Mouse (Mus musculus) effector memory CD4-positive, alpha-beta T cell, adult 7 months (primary cell): ENCODE data around the gene Tmco4. TPM values are rescaled to one million over a fixed set of nuclear protein-coding genes. Genes with fewer than 3 reads are reported as not detected.

Experiments
- polyA plus RNA-seq: library from polyadenylated mRNA; unstranded; fragments of 100-300 nt; shearing (Covaris generic); gene quantifications from one replicate; pipeline ENCODE4 v1.2.1, GENCODE M21; 2017

Gene Tmco4
- polyA plus RNA-seq: 35.5 TPM

GRCm38 (mm10) chr4:138972827-138973718 is at the start of gene Tmco4:
Gene Tmco4, plus strand, starts transcription at chr4:138972888.

GRCm38 (mm10) chr4:138966866-138967265 is 5.8 kb upstream of the Tmco4 start, which contains the start of gene Rnf186:
Gene Rnf186, plus strand, starts transcription at chr4:138967112.

GRCm38 (mm10) chr4:139075041-139075711 is 102.5 kb downstream of the Tmco4 start, which contains the start of gene Htr6:
Gene Htr6, minus strand, starts transcription at chr4:139075570.

GRCm38 (mm10) chr4:139092356-139093195 is 119.9 kb downstream of the Tmco4 start, which contains the start of gene Nbl1:
Gene Nbl1, minus strand, starts transcription at chr4:139092993.

Other genes starting within 250 kb of the Tmco4 start
- not detected for gene Pla2g2c, start 248.1 kb upstream of the Tmco4 start, polyA plus RNA-seq
- gene Ubxn10, start 235.7 kb upstream of the Tmco4 start, polyA plus RNA-seq: 0.43 TPM
- gene Pla2g2f, start 215.3 kb upstream of the Tmco4 start, polyA plus RNA-seq: not detected
- gene Pla2g2d, start 197.2 kb upstream of the Tmco4 start, polyA plus RNA-seq: 0.52 TPM
- gene Pla2g5, start 109.4 kb upstream of the Tmco4 start, polyA plus RNA-seq: not detected
- not detected for gene Gm13030, start 98.9 kb upstream of the Tmco4 start, polyA plus RNA-seq
- not detected for gene Pla2g2e, start 94.9 kb upstream of the Tmco4 start, polyA plus RNA-seq
- gene Otud3, start 58.9 kb upstream of the Tmco4 start, polyA plus RNA-seq: 6.4 TPM
- not detected for gene Rnf186, start 5.8 kb upstream of the Tmco4 start, polyA plus RNA-seq
- not detected for gene Htr6, start 102.7 kb downstream of the Tmco4 start, polyA plus RNA-seq
- gene Nbl1, start 120.1 kb downstream of the Tmco4 start, polyA plus RNA-seq: not detected
- 244 TPM for gene Minos1, start 158.2 kb downstream of the Tmco4 start, polyA plus RNA-seq
- gene Capzb, start 220.0 kb downstream of the Tmco4 start, polyA plus RNA-seq: 579 TPM